Mouse (Mus musculus) frontal cortex, adult 2 months (tissue): ENCODE measurements around the gene Rab14. TPM values are rescaled to one million over a fixed set of nuclear protein-coding genes. Genes with fewer than 3 reads are reported as not detected.

ENCODE experiments used
- DNase-seq, 2 experiments: peaks; one replicate each; pipeline ENCODE4 v3.0.0; 2022; ENCODE audit warnings: low spot score in 1 of 2; ENCODE audit errors: extremely low spot score in 1 of 2
- polyA plus RNA-seq: library from polyadenylated mRNA; depleted of rRNA; stranded (reverse); fragments of >200 nt; gene quantifications from 2 replicates; pipeline ENCODE4 v1.2.3, GENCODE M21; 2012; rRNA removed

The Rab14 gene
- polyA plus RNA-seq, 1 experiment = 186 TPM

DNA sequence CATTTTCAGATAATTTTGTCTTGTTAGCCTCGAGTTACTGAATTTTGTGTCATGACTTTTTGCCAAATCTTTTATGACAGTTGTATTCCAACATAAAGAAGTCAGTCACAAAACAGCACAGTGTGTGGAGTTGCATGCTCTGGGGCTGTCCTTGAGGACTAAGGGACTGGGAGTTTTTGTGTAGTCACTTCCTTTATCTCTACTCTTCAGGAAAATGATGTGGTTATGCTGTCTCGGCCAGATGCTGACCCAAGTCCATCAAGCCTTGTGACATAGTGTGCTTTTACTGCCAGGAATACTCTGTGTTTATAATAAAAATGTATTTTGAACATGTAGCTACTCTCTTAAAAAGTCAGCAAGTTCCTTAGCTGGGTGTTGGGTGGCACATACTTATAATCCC is 43.9 kb downstream of the Rab14 start:
- DNase-seq = no peak

- DNase-seq = no peak
These were observed 46.9 kb downstream of the Rab14 start for GRCm38 (mm10) chr2:35153844-35154554.

DNA sequence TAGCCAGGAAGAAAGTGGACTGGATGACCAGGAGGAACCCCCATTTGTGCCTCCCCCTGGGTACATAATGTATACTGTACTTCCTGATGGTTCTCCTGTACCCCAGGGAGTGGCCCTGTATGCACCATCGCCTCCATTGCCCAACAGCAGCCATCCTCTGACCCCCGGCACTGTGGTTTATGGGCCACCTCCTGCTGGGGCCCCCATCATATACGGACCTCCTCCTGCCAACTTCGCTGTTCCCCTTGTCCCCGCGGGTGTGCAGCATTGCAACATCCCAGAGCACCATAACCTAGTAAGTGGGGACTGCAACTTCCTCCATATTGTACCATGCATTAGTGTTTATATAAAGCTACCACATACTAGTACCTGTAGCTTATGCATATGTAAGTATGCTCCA is 47.7 kb downstream of the Rab14 start:
- no peak for DNase-seq

- no peak for DNase-seq
These were observed 49.5 kb downstream of the Rab14 start for GRCm38 (mm10) chr2:35151303-35151882.

GRCm38 (mm10) chr2:35148806-35149205 is 52.1 kb downstream of the Rab14 start:
- DNase-seq = no peak

DNA sequence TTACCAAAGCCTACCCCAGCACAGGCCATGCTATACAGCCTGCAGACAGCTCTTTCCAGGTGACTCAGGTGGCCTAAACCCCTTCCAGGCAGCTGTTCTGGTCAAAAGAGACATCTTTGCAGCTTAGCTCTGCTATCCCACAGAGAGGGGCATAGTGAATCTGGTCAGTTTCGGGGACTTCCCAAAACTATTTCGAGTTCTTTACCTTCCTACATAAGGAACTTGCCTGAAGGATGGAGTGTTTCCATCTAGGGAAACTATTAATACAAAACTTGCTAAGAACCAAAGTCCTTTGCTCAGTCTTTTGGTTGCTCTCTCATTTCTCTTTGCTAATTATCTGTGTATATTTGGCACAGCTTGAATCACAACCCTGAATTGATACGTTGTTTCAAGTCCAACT is 59.2 kb downstream of the Rab14 start:
- no peak for DNase-seq

DNA sequence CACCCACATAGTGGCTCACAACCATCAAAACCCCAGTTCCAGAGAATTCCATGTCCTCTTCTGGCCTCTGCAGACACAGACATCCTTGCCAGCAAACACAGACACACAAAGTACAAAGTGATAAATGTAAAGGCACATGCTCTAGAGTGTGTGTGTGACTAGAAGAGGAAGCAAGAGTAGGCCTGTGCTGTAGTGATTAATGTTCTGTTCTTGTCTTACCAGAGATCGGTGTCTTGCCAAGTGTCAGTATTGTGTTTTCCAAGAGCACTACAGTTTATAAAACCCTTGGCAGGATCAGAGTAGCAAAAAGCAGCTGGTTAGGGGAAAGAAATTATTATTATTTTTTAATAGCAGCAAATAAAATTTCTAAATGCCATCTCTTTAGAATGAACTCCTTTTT is 62.3 kb downstream of the Rab14 start:
- DNase-seq = no peak

GRCm38 (mm10) chr2:35133891-35134290 is 67.0 kb downstream of the Rab14 start:
- DNase-seq = no peak

GRCm38 (mm10) chr2:35132662-35133055 is 68.3 kb downstream of the Rab14 start:
- no peak for DNase-seq

DNA sequence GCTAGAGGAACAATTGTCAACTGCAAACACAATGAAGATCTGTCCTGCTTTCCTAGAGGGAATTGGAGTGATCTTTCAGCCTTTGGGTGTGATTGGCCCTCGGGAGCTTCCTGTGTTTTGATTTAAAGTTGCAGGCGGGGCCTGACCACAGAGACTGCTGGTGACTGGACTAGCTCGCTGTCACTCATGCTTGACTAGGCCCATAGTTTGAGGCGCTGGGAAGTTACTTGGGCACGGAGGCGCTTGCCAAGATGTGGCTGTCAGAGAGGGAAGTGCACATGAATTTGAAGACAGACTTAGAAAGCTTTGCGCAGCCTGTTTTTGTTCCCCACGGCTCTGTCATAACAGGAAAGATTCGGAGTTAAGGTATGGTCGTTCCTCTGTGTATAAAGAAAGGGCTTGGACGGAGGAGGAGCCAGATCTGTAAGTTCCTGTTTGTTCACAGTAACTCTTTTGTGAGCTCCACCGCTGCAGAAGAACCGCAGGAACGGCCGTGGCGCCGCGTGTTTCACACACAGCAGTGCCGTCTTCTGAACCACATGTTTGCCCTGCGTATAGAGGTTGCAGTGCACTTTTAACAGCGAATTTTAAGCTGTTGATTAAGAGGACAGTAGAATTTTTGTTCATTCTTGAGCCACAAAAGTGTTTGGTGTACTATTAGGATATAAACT is 68.8 kb downstream of the Rab14 start:
- peak; percentile 95 to 98 for DNase-seq

GRCm38 (mm10) chr2:35131491-35131890 is 69.4 kb downstream of the Rab14 start:
- no peak for DNase-seq

Other genes starting within 250 kb of the Rab14 start
- 3.5 and 4.8 TPM in 2 replicates for gene Traf1, start 239.3 kb downstream of the Rab14 start, polyA plus RNA-seq
- 0.48 and 0.50 TPM in 2 replicates for gene Hc, start 139.7 kb downstream of the Rab14 start, polyA plus RNA-seq
- gene AI182371, start 99.6 kb downstream of the Rab14 start, polyA plus RNA-seq = 0.69 and 0.74 TPM in 2 replicates
- 15.0 and 15.9 TPM in 2 replicates for gene Cntrl, start 91.6 kb downstream of the Rab14 start, polyA plus RNA-seq
- 99.2 and 99.6 TPM in 2 replicates for gene Gsn, start 55.3 kb upstream of the Rab14 start, polyA plus RNA-seq
- gene Stom, start 135.9 kb upstream of the Rab14 start, polyA plus RNA-seq = 16.9 and 20.3 TPM in 2 replicates
- gene 4930568D16Rik, start 166.6 kb upstream of the Rab14 start, polyA plus RNA-seq = not detected in 2 replicates
- gene 4930402F06Rik, start 196.1 kb upstream of the Rab14 start, polyA plus RNA-seq = not detected in 2 replicates